Mouse (Mus musculus) fibroblast of lung, adult 2 months (primary cell): ENCODE measurements around the gene Alkbh6.
A peak's percentile ranks its signal among the peaks of the same experiment; 100 is the strongest.

ENCODE experiments used
- DNase-seq: peaks from one replicate; pipeline ENCODE4 v3.0.0-alpha.2; 2011; ENCODE audit warnings: low read depth

The Alkbh6 gene

DNA sequence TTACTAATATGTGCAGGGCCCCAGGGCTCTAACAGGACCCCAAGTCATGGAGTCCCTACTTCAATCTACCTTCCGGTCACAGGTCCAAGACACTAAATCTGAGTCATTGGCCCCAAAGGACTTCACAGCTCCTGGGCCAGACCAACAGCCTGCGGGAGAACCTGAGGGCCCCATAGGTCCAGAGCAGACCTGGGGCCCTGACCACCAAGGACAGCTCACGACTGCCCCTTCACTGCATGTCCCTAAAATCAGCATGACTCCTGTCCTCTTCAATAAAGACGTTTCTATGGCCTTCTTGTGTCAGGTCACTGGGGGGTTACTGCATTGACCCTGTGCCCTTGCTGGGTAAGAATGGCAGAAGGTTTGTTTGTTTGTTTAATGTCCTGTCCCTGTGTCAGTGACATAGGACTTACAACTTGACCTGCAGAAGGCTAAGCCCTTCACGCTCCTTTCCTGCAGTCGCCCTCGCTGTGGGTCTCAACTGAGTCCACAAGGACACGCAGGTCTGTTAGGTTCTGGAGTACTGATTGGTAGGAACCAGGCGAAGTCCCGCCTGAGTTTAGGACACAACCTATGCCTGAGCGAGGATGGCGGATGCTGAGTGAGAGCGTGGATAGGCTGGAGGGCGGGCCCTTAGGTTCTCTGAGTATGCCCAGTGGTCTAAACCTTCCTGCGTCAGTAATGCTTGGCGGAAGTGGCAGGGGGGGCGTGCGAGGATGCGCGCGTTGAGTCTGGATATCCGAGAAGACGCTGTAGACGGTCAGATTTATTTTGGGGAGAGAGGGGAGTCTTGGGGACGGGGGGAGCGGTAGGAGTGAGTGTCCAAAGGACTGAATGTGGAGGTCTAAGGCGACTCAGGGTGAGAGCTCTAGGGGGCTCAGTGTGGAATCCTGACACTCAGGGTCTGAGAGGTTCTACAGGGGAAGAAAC lies at the start of gene Alkbh6:
Gene Alkbh6, plus strand, starts transcription at position 642 of the 930 bp plus-strand sequence.
- DNase-seq, result peak; percentile 93

- no peak for DNase-seq
Measured at GRCm38 (mm10) chr7:30265041-30265440, 43.5 kb upstream of the Alkbh6 start.

DNA sequence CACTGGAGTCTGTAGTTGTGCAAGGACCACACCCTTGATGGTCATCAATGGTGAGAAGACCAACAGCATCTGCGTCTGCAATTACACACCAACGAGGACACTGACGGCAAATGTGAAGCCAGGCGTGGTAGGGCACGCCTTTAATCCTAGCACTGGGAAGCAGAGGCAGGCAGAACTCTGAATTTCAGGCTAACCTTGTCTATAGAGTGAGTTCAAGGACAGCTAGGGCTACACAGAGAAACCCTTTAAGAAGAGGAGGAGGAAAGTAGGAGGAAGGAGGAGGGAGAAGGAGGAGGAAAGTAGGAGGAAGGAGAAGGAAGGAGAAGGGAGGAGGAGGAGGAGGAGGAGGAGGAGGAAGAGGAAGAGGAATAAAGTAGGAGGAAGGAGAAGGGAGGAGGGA lies 43.0 kb upstream of the Alkbh6 start:
- no peak for DNase-seq

GRCm38 (mm10) chr7:30265935-30266334 lies 42.6 kb upstream of the Alkbh6 start:
- DNase-seq, result no peak

DNA sequence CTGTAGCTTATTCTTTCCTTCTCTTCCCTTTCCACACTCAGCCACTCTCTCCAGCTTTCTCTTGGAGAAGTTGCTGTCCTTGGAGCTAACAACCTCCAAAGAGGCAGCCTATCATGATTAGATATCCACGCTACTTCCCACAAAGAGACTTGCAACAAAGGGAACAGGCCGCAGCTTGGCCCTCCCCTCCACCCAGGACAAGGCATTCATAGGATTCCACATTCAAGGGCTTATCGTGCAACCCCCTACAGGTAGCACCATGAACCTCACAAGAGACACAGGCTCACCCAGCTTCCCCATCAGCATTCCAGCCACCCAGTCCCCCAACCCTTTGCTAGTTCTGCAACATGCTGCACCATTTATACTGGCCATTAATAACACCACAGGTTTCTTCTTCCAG lies 41.7 kb upstream of the Alkbh6 start:
- no peak for DNase-seq

- DNase-seq, result no peak
Measured at GRCm38 (mm10) chr7:30269641-30270040, 38.9 kb upstream of the Alkbh6 start.

DNA sequence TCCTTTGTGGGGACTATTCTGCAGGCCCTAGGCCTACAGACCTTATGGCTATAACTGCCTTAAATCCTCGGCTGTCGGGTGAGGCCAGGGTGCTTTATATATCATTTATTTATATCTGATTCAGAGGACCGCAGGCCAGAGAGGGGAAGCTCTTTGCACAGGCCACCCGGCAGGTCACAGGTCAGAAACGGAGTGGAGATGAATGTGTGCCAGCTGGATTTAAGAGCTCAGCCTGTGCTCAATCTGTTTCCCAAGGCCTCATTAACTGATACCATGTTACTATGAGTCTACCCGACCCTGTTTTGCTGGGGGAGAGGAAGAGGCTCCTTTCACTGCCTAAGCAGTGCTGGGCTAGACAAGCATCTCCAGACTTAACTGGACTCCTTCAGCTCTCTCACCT lies 34.1 kb upstream of the Alkbh6 start:
- no peak for DNase-seq

- DNase-seq, result no peak
Measured at GRCm38 (mm10) chr7:30278911-30279310, 29.6 kb upstream of the Alkbh6 start.

DNA sequence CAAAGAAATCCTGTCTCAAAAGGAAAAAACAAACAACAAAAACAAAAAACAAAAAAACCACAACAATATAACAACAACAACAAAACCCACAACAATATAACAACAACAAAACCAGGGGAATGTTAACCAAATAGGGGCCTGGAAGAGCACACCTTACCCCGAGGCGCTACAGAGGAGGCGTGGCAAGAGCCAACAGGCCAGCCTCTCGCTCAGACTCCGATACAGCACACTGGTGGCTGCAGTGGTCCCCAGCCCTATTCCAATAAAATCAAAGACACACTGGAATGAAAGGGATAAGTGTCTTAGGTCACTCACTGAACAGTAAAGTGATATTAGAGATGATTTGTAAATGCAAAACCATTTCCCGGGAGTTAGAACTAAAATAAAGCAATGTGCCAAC lies 29.0 kb upstream of the Alkbh6 start:
- DNase-seq, result no peak

GRCm38 (mm10) chr7:30279951-30280669 lies 28.4 kb upstream of the Alkbh6 start, which contains the start of the genes Thap8 and Wdr62:
Gene Thap8, plus strand, starts transcription at chr7:30280094.
Gene Wdr62, minus strand, starts transcription at chr7:30280419.
- peak; percentile 88 for DNase-seq

- peak; percentile 89 for DNase-seq
Measured at GRCm38 (mm10) chr7:30280670-30281138, 27.8 kb upstream of the Alkbh6 start.

DNA sequence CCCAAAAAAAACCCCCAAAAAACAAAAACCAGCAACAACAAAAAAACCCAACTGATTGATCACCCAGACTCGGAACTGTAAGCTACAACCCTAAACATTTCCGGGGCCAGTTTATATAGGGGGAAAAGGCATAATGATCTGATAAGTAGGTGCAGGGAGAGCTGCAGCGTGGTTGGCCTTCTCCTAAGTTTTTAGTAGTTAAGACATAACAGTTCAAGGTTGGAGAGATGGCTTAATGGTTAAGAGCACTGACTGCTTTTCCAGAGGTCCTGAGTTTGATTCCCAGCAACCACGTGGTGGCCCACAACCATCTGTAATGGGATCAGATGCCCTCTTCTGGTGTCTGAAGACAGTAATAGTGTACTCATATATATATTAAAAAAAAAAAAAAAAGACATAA lies 27.0 kb upstream of the Alkbh6 start:
- no peak for DNase-seq

GRCm38 (mm10) chr7:30282740-30283139 lies 25.8 kb upstream of the Alkbh6 start:
- DNase-seq, result no peak

DNA sequence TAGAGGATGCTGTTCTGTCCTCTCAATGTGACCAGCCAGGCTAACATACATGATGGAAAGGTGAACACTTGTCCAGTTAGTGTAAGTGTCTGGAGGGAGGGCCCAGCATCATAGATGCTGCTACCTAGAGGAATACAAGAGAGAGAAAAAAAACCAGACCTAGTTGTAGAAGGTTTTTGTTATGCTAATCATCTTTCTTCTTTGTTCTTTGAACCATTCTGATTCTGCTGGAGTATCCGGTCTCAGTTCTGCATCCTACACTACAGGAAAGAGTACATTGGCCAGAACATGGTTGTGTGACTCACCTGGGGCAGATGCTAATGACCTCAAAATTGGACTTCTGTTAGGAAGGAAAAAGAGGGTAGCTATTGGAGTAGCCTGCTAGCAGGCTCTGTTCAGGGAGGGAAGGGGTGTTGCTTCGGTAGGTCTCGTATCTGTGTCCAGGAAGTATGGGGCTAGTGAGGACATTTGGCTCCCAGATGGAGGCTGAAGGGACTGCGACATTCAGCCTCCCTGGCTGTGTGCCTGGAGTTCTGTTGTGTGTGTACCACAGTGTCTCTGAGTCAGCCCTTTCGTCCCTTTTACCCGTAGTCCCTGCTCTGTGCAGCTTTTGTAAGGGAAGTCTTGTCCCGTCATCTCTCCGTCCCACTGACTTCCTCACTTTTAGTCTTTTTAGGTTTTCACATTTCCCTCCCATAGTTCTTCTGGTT lies 21.7 kb upstream of the Alkbh6 start:
- no peak for DNase-seq

- DNase-seq, result no peak
Measured at GRCm38 (mm10) chr7:30288046-30288445, 20.5 kb upstream of the Alkbh6 start.

DNA sequence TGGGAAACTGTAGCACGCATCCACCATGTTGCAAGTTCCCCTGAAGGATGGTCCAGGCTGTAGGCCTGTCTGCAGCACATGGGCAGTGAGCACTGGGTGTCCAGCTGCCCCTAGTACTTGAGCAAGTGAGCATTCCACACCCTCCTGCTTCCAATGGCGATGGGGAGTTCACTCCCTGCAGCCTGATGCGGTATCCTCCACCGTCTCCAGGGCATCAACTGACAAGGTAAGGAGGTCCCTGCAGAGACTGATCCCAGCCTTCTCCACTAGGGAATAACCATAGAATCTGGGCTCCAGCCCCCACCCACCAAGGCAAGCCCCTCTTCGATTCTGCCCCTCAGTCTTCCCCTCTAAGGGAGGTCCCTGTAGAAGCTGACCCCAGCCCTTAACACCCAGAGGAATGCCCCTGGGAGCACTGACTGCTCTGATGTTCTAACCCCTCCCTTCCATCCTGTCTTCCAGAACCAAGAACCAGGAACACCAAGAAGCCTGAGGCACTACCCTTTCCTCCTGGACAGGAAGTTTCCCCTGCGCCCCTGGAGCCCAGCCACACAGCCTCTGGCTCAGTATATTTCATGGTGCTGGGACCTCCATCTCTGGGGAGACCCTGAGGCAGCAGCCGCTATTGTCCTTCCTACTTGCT lies 19.3 kb upstream of the Alkbh6 start:
- DNase-seq, result no peak

DNA sequence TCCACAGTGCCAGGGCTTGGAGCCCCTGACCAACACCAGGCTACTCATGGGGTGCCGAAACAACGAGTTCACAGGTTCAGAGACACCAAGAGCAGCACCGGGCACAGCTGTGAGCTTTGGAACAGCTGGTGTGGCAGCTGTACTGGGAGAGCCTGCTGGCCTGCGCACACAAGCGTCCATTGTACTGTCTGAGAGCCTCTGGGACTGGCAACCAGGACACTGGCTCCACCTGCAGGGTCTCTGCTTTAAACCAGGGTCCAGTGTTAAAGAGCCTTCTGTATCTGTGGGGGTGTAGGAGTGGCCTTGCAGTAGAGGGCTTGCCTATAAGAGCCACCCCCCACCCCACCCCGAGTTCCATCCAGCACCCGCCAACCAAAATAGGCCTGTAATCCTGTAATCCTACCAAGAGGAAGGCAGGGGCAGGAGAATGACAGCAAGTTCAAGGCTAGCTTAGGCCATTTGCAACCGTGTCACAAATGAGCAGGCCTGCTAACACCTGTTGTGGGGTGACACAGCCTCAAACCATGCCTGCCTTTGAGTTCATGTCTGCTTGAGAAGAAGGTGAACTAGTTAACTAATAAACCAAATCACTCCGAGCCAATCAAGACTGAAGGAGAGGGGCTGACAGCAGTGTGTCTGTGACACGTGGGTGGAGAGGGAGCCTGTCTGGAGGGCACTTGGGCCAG lies 18.7 kb upstream of the Alkbh6 start:
- no peak for DNase-seq

DNA sequence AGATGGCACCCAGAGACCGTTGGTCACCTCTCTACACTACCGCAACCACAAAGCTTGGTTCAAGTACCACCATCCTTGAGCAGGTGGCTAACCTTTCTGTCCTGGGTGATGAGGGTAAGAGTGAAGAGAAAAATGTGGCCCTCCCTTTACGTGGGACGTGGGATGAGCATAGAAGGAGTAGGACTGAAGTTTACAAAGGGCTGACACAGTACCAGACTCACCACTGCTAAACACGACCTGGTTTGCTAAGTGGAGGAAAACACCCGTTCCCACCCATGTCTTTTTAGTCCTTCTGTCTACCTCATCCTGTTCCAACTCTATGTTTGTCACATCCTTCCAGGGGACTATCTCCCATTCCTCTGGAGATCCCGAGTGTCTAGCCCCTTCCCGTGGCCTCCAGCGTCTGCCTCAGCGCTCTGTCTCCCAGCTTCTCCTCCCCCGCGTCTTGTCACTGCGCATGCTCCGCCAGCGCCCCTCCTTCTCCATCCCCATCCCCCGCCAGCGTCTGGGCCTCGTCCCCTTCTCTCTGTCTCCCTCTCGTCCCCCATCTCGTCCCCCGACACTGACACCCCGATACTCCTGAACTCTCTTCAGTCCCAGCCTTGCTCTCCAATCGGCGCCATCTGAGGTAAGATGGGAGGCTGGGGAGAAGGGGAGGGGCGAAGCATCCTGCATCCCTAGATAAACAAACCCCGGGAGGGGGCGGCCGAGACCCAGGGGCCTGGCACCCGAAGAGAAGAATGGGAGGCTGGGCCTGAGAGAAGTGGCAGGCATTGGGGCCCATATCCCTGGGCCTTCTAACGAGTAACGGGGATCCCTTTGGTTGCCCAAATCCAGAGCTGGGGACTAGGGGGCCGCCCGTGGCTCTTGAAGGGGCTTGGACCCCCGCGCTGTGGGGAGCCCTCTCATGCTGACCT lies 17.0 kb upstream of the Alkbh6 start, which contains the start of gene Clip3:
Gene Clip3, plus strand, starts transcription at position 514 of the 917 bp plus-strand sequence.
- no peak for DNase-seq

- no peak for DNase-seq
Measured at GRCm38 (mm10) chr7:30293795-30294194, 14.7 kb upstream of the Alkbh6 start.

DNA sequence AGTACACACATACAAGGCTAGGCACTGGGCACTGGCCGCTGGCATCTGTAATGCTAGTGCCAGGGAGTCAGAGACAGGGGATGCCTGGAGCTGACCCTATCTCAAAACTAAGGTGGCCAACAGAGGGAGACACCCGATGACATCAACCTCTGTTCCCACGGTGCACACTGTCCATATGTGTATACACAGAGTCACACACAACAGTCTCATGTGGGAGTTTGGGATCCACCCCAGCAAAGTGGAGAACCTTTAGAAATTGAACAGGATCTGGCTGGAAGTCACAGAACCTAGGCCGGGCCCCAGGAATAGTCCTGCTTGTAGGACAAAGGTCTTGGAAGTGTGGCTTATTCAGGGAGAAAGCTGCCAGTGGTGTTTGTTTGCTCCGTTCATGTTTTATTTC lies 14.2 kb upstream of the Alkbh6 start:
- DNase-seq, result no peak
